Mouse (Mus musculus): ENCODE measurements around the gene Supt5. TPM values are rescaled to one million over a fixed set of nuclear protein-coding genes. Genes with fewer than 3 reads are reported as not detected.

Supt5 gene
- total and polyA plus RNA-seq, 3 experiments: 35.5 to 111 (median 67.3) TPM

- H3K4me2 ChIP-seq (ENCODE audit: insufficient read depth, low read depth, poor library complexity, severe bottlenecking): peak overlapping the region; percentile 74
- H3K9ac ChIP-seq (ENCODE audit: insufficient read depth, low read depth): peak overlapping the region; percentile 59
- peaks cover 9 to 17% of the 10 kb centered on the region in 2 experiments for H3K36me3 ChIP-seq (replicated peaks in 1 of 2; ENCODE audit: control insufficient read depth in 1 of 2, insufficient read depth in 1 of 2, low read length in 1 of 2)
- no peak for TF ChIP-seq MEF2A (IDR thresholded peaks at IDR 0.05; ENCODE audit: borderline replicate concordance, low read depth, low read length)
- TF ChIP-seq POLR2A (IDR thresholded peaks at IDR 0.05; ENCODE audit: low read depth, low read length): peak; percentile 10; the same call in 1 of the 2 replicates
- no peak overlapping the region; the same call in 1 of the 2 replicates for H3K27ac ChIP-seq (ENCODE audit: insufficient read depth, low read depth)
- peaks cover 4 to 56% of the 10 kb centered on the region in 2 experiments for H3K4me1 ChIP-seq (ENCODE audit: control insufficient read depth in 1 of 2, insufficient read depth in 2 of 2)
- no peaks in the 10 kb centered on the region for H3K27me3 ChIP-seq (replicated peaks)
- in situ Hi-C loops (cut with MboI; ENCODE audit: low pct_ligation_motif_present, low pct_unique_long_range_greater_than_20kb, low sequenced_read_pairs) (no loop called here), dilution Hi-C loops (cut with MboI; ENCODE audit: extremely low pct_ligation_motif_present, extremely low pct_unique_long_range_greater_than_20kb, low sequenced_read_pairs) (no loop called here)
- peaks cover 27% of the 10 kb centered on the region for H3K79me2 ChIP-seq (replicated peaks; ENCODE audit: control insufficient read depth, extremely low read depth, insufficient read depth, poor library complexity, severe bottlenecking)
- DNase-seq (ENCODE audit: extremely low read depth): no peak
- H3K9me3 ChIP-seq (replicated peaks; ENCODE audit: low read length): no peaks in the 10 kb centered on the region
- peak overlapping the region; percentile 21 to 57 (median 26) for H3K4me3 ChIP-seq (replicated peaks in 1 of 3; ENCODE audit: low read depth in 2 of 3, low read length in 2 of 3, poor library complexity in 1 of 3)
These were observed 37.6 kb upstream of the Supt5 start for GRCm38 (mm10) chr7:28376011-28376771.

- in situ Hi-C loops (cut with MboI; ENCODE audit: low pct_ligation_motif_present, low pct_unique_long_range_greater_than_20kb, low sequenced_read_pairs): no loop called here
- TF ChIP-seq JUN (IDR thresholded peaks at IDR 0.05; ENCODE audit: insufficient read depth, low read depth, low read length) (no peak), IRF4 (IDR thresholded peaks at IDR 0.05; ENCODE audit: low read depth, low read length) (peak; percentile 24; the same call in 1 of the 2 replicates), MAX (IDR thresholded peaks at IDR 0.05; ENCODE audit: low read length) (peak; percentile 8; the same call in 1 of the 2 replicates), CHD2 (IDR thresholded peaks at IDR 0.05; ENCODE audit: low read length) (no peak; the same call in 1 of the 2 replicates), MEF2A (IDR thresholded peaks at IDR 0.05; ENCODE audit: borderline replicate concordance, low read depth, low read length) (no peak; the same call in 1 of the 2 replicates), HCFC1 (IDR thresholded peaks at IDR 0.05; ENCODE audit: low read depth, low read length) (peak; percentile 62), MAZ (IDR thresholded peaks at IDR 0.05; ENCODE audit: low read depth, low read length) (peak; percentile 94), NELFE (IDR thresholded peaks at IDR 0.05; ENCODE audit: low read depth, low read length) (peak; percentile 67), TBP (conservative IDR thresholded peaks at IDR 0.05; ENCODE audit: low read depth, low read length) (peak; percentile 53), TCF12 (IDR thresholded peaks at IDR 0.05; ENCODE audit: low read depth, low read length) (peak; percentile 31; the same call in 1 of the 2 replicates), SIN3A (IDR thresholded peaks at IDR 0.05; ENCODE audit: low read length) (peak; percentile 76), ZMIZ1 (IDR thresholded peaks at IDR 0.05; ENCODE audit: low read depth, low read length) (0 out of 2 replicates have a peak, but pooled peaks have one; percentile 20), POLR2AphosphoS2 (IDR thresholded peaks at IDR 0.05; ENCODE audit: low read depth, low read length) (no peak), UBTF (IDR thresholded peaks at IDR 0.05; ENCODE audit: low read depth, low read length) (0 out of 2 replicates have a peak, but pooled peaks have one; percentile 57), POLR2A (IDR thresholded peaks at IDR 0.05; ENCODE audit: low read depth, low read length) (peak; percentile 70), E2F4 (IDR thresholded peaks at IDR 0.05; ENCODE audit: insufficient replicate concordance, low read depth, low read length) (no peak), ELF1 (IDR thresholded peaks at IDR 0.05; ENCODE audit: low read depth, low read length) (peak; percentile 89)
- no peaks in the 10 kb centered on the region for H3K9me3 ChIP-seq (replicated peaks; ENCODE audit: low read length)
- no peaks in the 10 kb centered on the region for H3K27me3 ChIP-seq (replicated peaks)
- peak overlapping the region; percentile 87 for H3K9ac ChIP-seq (ENCODE audit: insufficient read depth, low read depth)
- H3K27ac ChIP-seq (ENCODE audit: insufficient read depth, low read depth): peak overlapping the region; percentile 94
- H3K79me2 ChIP-seq (replicated peaks; ENCODE audit: control insufficient read depth, extremely low read depth, insufficient read depth, poor library complexity, severe bottlenecking): peaks cover 27% of the 10 kb centered on the region
- H3K4me1 ChIP-seq (ENCODE audit: control insufficient read depth in 1 of 2, insufficient read depth in 2 of 2): peaks cover 9 to 57% of the 10 kb centered on the region in 2 experiments
- peak overlapping the region; percentile 74 for H3K4me2 ChIP-seq (ENCODE audit: insufficient read depth, low read depth, poor library complexity, severe bottlenecking)
- dilution Hi-C loops (cut with MboI; ENCODE audit: extremely low pct_ligation_motif_present, extremely low pct_unique_long_range_greater_than_20kb, low sequenced_read_pairs): no loop called here
- peak; percentile 94 for DNase-seq (ENCODE audit: extremely low read depth)
- peaks cover 9 to 17% of the 10 kb centered on the region in 2 experiments for H3K36me3 ChIP-seq (replicated peaks in 1 of 2; ENCODE audit: control insufficient read depth in 1 of 2, insufficient read depth in 1 of 2, low read length in 1 of 2)
- H3K4me3 ChIP-seq (replicated peaks in 1 of 3; ENCODE audit: low read depth in 2 of 3, low read length in 2 of 3, poor library complexity in 1 of 3): peak overlapping the region; percentile 57 to 72 (median 59)
These were observed 36.8 kb upstream of the Supt5 start for GRCm38 (mm10) chr7:28375176-28375921.
